Mouse (Mus musculus): ENCODE measurements around the gene Cacng4. TPM values are rescaled to one million over a fixed set of nuclear protein-coding genes. Genes with fewer than 3 reads are reported as not detected.

Cacng4 gene
- polyA plus RNA-seq, 1 experiment from 2014 or later, result 41.6 TPM

DNA sequence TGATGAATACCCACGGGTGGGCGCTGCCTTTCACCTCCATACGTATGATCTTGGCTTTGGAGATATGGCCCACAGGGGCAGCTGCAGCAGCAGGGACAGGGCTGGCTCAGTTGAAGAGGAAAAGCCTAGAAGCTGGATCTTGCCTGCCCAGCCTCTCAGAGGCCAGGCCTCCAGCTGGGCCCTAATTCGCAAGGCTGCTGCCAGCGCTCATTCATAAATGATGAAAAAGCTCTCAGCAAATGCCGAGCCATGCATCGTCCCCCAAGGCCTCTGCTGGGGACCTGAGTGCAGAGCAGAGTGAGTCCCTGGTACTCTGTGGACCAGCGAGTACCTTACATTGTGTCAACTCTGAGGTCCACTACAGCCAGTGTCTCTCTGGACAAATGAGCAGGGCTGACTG is 26.0 kb downstream of the Cacng4 start:
- Histone ChIP-seq H3K27me3 (no peaks in the 10 kb centered on the region), H3K4me2 (replicated peaks) (no peak overlapping the region), H3K4me3 (replicated peaks) (no peak overlapping the region), H3K4me1 (replicated peaks) (peaks cover 75% of the 10 kb centered on the region), H3K9ac (replicated peaks) (peak overlapping the region; percentile 41; the same call in 1 of the 2 replicates), H3K27ac (peak overlapping the region; percentile 62), H3K9me3 (no peaks in the 10 kb centered on the region), H3K36me3 (peaks cover 4% of the 10 kb centered on the region; the same call in 1 of the 2 replicates)
- 40% methylated on average over 8 of the region's 8 CpGs for WGBS
- peak; percentile 48 for ATAC-seq

DNA sequence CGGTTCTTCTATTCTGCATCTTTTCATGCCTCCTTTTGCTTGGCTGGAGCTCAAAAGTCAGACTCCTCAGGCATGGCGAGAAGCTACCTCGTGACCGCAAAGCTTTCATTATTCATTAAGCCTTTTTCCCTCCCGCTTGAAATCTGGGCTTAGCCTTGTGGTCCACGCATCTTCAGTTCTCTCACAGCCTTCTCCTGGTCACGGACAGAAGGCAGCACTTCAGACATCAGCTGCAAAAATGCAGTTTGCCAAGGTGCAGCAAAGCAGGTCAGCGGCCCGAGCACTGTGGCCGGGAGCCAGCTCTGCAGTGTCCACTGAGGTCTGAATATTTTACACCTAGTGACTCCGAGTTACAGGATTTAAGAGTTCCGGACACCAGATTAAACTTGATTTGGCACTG is 27.4 kb downstream of the Cacng4 start:
- Histone ChIP-seq H3K9ac (replicated peaks) (no peak overlapping the region), H3K4me1 (replicated peaks) (peaks cover 75% of the 10 kb centered on the region), H3K27me3 (no peaks in the 10 kb centered on the region), H3K36me3 (peaks cover 4% of the 10 kb centered on the region; the same call in 1 of the 2 replicates), H3K27ac (peak overlapping the region; percentile 53; the same call in 1 of the 2 replicates), H3K4me2 (replicated peaks) (no peak overlapping the region), H3K9me3 (no peaks in the 10 kb centered on the region), H3K4me3 (replicated peaks) (no peak overlapping the region)
- no peak for ATAC-seq
- 40% methylated on average over 12 of the region's 12 CpGs for WGBS

DNA sequence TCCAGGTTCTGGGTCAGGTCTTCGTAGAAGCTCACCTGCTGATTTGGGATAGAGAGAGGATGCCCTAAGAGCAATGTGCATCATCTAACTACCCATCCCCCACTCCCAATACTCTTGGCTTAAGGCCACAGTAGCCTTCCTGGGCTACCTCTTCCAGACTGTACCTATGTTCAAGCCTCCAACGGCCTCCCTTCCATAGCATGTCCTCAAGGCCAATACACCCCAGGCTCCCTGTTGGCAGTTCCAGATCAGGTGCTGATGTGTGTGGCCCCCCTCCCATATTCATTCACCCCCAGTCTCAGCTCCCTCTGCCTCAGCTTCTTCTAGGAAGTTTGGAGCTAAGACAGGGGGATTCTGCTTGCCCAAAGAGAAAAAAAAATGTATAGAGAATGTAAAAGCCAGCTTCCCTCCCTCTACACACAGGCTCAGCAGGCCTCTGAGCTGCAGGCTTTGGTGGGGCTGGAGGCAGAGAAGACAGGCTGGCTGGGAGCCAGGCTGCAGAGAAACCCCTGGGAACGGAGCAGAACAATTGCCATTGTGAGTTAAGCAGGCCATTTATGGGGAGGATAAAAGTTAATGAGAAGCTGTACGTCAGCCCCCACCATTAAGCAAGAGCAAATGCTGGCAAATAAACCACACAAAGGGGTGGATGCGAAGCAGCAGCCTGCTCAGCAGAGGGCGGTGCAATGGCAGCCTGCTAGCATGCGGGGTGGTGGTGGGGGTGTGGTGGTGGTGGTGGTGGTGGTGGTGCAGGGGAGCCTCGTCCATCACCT is 31.5 kb downstream of the Cacng4 start:
- Histone ChIP-seq H3K9me3 (no peaks in the 10 kb centered on the region), H3K4me2 (replicated peaks) (peak overlapping the region; percentile 11), H3K4me1 (replicated peaks) (peaks cover 79% of the 10 kb centered on the region), H3K27me3 (no peaks in the 10 kb centered on the region), H3K27ac (peak overlapping the region; percentile 83), H3K9ac (replicated peaks) (peak overlapping the region; percentile 46), H3K36me3 (peaks cover 1% of the 10 kb centered on the region; the same call in 1 of the 2 replicates), H3K4me3 (replicated peaks) (no peak overlapping the region)
- 15% methylated on average over 8 of the region's 8 CpGs for WGBS
- ATAC-seq, result peak; percentile 90

DNA sequence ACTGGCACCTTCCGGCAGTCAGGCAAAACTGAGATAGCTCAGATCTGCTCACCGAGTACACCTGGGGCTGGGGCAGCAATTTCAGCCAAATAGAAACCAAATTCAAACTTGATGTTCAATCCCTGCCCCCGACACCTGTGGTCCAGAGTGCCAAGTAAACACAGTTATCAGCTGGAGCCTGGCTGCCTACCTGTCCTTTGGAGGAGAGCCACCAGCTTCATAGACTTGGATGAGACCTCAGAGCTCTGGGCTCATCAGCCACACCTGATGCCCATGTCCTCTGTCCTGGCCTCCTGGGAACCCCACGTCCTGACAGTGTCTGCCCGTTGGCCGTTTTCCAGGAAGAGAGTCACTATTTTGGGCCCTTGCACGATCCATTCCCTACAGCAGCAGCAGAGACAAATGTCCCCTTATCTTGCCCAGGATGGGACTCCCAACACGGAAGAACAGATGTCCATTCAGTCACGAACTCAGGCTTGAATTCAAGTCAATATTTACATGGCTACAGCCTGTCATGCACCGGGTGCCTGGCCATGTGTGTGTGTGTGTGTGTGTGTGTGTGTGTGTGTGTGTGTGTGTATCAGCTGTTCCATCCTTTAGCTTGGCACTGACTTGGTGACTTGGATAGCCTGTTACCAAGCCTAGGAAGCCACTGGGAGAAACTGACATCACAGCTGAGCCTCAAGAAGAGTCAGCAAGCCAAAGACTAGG is 32.4 kb downstream of the Cacng4 start:
- peak overlapping the region; percentile 83 for H3K27ac ChIP-seq
- peaks cover 70% of the 10 kb centered on the region for H3K4me1 ChIP-seq (replicated peaks)
- H3K4me3 ChIP-seq (replicated peaks), result no peak overlapping the region
- H3K4me2 ChIP-seq (replicated peaks), result no peak overlapping the region
- ATAC-seq, result no peak
- WGBS, result 74% methylated on average over 10 of the region's 10 CpGs
- H3K36me3 ChIP-seq, result peaks cover 4% of the 10 kb centered on the region; the same call in 1 of the 2 replicates
- H3K9ac ChIP-seq (replicated peaks), result no peak overlapping the region
- no peaks in the 10 kb centered on the region for H3K27me3 ChIP-seq
- H3K9me3 ChIP-seq, result no peaks in the 10 kb centered on the region

DNA sequence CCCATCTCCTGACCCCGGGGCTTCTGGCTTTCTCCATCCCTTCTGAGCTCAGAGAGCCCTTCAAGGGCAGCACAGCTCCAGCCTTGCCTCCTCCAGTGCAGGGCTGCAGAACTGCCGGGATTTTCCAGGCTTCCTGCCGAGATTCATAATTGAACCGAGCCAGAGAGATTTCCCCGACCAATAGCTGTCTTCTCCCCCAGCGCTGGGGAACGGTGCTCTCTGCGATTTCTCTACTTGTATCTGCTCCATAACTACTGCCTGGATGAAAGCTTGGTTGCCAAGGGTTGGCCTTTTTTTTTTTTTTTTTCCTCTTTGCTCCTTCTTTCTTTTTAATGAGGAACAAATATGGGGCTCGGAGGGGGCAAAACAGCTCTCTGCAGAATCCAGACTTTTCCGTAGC is 34.4 kb downstream of the Cacng4 start:
- no peaks in the 10 kb centered on the region for H3K27me3 ChIP-seq

DNA sequence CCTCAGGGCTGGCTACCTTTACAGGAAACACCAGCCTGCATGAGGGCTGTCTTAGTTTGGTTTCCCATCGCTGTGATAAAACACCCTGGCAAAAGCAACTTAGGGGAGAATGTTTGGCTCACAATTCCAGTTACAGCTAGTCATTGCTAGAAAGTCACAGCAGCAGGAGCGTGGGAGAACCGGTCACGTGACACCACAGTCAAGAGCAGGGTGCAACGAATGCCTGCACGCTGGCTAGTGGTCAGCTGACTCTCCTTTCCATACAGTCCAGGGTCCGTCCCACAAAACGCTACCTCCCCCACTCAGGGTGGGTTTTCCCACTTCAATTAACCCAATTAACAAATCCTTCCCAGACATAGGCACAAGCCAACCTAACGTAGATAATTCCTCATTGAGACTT is 34.8 kb downstream of the Cacng4 start:
- Histone ChIP-seq H3K27me3 (no peaks in the 10 kb centered on the region), H3K4me3 (replicated peaks) (no peak overlapping the region), H3K27ac (peak overlapping the region; percentile 68), H3K4me2 (replicated peaks) (no peak overlapping the region), H3K4me1 (replicated peaks) (peaks cover 57% of the 10 kb centered on the region), H3K9me3 (no peaks in the 10 kb centered on the region), H3K9ac (replicated peaks) (no peak overlapping the region), H3K36me3 (peaks cover 7% of the 10 kb centered on the region; the same call in 1 of the 2 replicates)
- no peak for ATAC-seq
- WGBS, result 72% methylated on average over 9 of the region's 9 CpGs

More for the DNA sequence above, 34.4 kb downstream of the Cacng4 start:
- Histone ChIP-seq H3K9ac (replicated peaks) (no peak overlapping the region), H3K27ac (peak overlapping the region; percentile 68), H3K4me3 (replicated peaks) (no peak overlapping the region), H3K36me3 (peaks cover 7% of the 10 kb centered on the region; the same call in 1 of the 2 replicates), H3K4me2 (replicated peaks) (no peak overlapping the region), H3K4me1 (replicated peaks) (peaks cover 61% of the 10 kb centered on the region), H3K9me3 (no peaks in the 10 kb centered on the region)
- ATAC-seq, result peak; percentile 28; the same call in 1 of the 2 replicates
- WGBS, result 25% methylated on average over 10 of the region's 10 CpGs

DNA sequence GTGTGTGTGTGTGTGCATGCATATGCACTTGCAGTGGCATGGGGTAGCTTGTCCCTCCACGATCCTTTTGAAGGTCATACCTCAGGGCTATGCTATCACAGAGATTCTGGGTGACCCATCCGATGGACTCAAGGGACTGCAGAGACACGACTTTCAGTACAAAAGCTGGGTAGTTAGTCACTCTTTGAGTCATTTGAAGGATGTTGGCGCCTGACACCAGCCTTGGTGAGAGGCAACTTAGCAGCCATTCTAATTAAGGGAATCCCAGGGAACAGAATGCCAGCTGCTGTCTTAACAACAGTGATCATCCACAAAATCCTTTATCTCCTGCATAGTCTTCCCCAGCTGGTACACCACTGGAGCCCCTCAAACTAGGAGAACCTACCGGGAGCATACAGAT is 45.2 kb downstream of the Cacng4 start:
- Histone ChIP-seq H3K4me2 (replicated peaks) (no peak overlapping the region), H3K9me3 (no peaks in the 10 kb centered on the region), H3K4me1 (replicated peaks) (peaks cover 10% of the 10 kb centered on the region; the same call in 1 of the 2 replicates), H3K27ac (no peak overlapping the region), H3K4me3 (replicated peaks) (no peak overlapping the region), H3K27me3 (no peaks in the 10 kb centered on the region), H3K36me3 (peaks cover 16% of the 10 kb centered on the region), H3K9ac (replicated peaks) (no peak overlapping the region)
- ATAC-seq, result no peak
- 83% methylated on average over 5 of the region's 5 CpGs for WGBS

DNA sequence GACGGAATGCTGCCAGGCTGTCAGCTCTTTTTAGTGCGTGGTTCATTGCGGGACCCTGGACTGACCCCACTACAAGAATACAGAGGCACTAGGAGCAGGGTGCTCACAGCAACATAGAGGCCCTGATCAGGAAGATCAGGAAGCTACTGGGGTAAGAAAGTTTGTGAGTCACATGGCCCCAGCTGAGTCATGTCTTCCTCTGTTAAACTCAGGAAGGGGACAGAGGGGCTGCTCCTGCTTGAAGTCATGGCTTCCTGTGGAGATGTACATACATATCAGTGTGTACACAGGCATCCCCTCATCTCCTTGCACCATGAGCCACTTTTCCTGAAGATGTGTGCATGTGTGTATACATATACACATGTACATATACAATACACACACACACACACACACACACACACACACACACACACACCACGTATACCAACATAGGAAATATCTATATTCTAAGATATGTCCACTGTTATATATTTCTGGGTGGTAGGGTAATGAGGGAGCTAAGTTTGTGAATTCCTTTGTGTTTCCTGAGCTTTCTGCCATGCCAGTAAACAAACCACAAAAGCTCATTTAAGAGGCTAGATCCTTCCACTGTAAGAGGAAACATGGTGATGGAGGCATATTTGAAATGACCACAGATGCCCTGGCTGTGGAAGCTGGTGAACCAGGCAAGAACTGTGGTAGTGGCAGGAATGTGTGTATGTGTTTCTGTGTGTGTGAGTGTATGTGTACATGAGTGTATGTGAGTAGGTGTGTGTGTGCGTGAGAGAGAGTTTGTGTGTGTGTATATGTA is 45.9 kb downstream of the Cacng4 start:
- H3K4me1 ChIP-seq (replicated peaks), result peaks cover 10% of the 10 kb centered on the region
- no peak overlapping the region for H3K4me2 ChIP-seq (replicated peaks)
- no peak overlapping the region for H3K27ac ChIP-seq
- H3K36me3 ChIP-seq, result peaks cover 16% of the 10 kb centered on the region
- ATAC-seq, result no peak
- no peak overlapping the region for H3K9ac ChIP-seq (replicated peaks)
- 93% methylated on average over 5 of the region's 5 CpGs for WGBS
- no peaks in the 10 kb centered on the region for H3K9me3 ChIP-seq
- no peaks in the 10 kb centered on the region for H3K27me3 ChIP-seq
- no peak overlapping the region for H3K4me3 ChIP-seq (replicated peaks)

DNA sequence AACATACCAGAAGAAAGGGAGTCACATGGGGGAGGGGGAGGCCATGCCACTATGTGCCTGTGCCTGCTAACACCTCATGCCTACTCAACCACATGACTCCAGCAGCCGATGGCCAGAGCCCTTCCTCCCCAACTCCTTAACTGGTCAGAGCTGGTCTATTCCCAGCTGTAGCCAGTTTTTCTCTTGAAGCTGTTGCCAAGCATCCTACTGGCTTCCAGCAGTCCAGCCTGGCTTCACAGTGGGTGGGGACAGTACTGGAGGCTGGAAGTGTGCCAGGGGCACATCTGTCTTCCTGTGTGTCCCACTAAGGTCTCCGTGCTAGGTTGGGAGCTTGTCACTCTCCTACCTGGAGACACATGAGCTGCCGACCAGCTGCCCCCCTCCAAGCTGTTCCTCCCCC is 51.3 kb downstream of the Cacng4 start:
- no peaks in the 10 kb centered on the region for H3K9me3 ChIP-seq
- H3K27me3 ChIP-seq, result no peaks in the 10 kb centered on the region
- ATAC-seq, result peak; percentile 21
- peaks cover 34% of the 10 kb centered on the region for H3K4me1 ChIP-seq (replicated peaks)
- no peak overlapping the region for H3K9ac ChIP-seq (replicated peaks)
- no peak overlapping the region for H3K4me2 ChIP-seq (replicated peaks)
- no peak overlapping the region for H3K4me3 ChIP-seq (replicated peaks)
- H3K36me3 ChIP-seq, result peaks cover 29% of the 10 kb centered on the region
- no peak overlapping the region for H3K27ac ChIP-seq
- 71% methylated on average over 3 of the region's 3 CpGs for WGBS

DNA sequence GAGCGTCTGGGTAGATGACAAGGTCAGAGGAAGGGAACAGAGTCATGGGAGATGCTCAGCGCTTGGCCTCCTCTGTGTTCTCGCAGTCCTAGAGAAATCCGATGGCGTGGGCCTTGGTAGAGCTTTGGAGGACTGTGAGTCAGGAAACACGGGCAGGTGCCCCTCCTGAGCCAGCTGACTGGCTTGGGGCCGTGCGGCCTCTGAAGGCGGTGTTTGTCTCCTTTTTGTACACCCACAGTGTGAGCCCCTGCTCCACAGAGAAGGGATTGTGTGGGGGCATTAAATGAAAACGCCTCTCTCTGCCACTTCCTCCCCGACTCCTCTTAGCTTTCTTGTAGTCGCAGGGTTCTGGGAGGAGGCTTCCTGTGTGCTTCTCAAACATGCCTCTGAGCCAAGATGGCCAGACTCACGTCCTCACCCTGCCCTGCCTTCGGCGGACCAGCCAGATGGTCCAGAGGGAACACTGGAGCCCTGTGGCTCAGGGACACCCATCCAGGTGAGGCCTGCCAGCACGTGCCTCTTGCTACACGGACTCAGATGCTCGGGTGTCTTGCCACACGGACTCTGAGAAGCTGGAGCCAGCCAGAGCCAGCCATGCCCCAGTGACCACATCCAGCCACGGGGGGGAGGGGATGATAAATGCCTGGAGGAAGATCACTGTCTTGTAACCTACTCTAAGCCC is 55.8 kb downstream of the Cacng4 start:
- ATAC-seq, result no peak
- peaks cover 31% of the 10 kb centered on the region for H3K4me1 ChIP-seq (replicated peaks)
- no peak overlapping the region for H3K27ac ChIP-seq
- peaks cover 63% of the 10 kb centered on the region for H3K36me3 ChIP-seq
- no peak overlapping the region for H3K4me2 ChIP-seq (replicated peaks)
- 83% methylated on average over 20 of the region's 20 CpGs for WGBS
- H3K9me3 ChIP-seq, result no peaks in the 10 kb centered on the region
- H3K9ac ChIP-seq (replicated peaks), result no peak overlapping the region
- no peak overlapping the region for H3K4me3 ChIP-seq (replicated peaks)
- H3K27me3 ChIP-seq, result no peaks in the 10 kb centered on the region

DNA sequence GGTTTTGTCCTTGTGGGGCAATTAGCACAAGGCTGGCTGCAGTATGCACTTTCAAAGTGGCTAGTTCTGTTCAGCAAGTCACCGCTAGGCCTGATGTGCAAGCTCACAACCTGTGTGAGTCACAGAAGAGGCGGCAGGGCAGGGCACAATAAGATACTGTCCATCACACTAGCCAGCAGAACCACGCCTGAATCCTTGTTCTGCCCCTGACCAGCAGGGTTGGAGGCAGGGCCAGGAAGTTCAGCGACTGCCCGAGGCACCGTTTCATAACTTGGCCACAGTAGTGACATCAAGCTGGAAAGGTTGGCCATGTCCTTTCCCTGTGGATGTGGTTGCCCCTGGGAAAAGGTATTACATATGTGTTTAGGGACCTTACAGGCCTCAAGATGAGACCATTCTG is 56.5 kb downstream of the Cacng4 start:
- no peaks in the 10 kb centered on the region for H3K27me3 ChIP-seq
- H3K4me2 ChIP-seq (replicated peaks), result no peak overlapping the region
- no peak overlapping the region for H3K9ac ChIP-seq (replicated peaks)
- peaks cover 69% of the 10 kb centered on the region for H3K36me3 ChIP-seq
- no peak overlapping the region for H3K4me3 ChIP-seq (replicated peaks)
- no peaks in the 10 kb centered on the region for H3K9me3 ChIP-seq
- no peak overlapping the region for H3K27ac ChIP-seq
- WGBS, result 93% methylated on average over 6 of the region's 6 CpGs
- ATAC-seq, result no peak
- H3K4me1 ChIP-seq (replicated peaks), result peaks cover 24% of the 10 kb centered on the region
